Mouse (Mus musculus): ENCODE results near the gene Vmn1r169.
"Not testable (repeated sequence)": the region's sequence is repeated elsewhere in the genome, so short reads cannot be mapped to it uniquely, and the experiment has no call there.

Gene Vmn1r169

DNA sequence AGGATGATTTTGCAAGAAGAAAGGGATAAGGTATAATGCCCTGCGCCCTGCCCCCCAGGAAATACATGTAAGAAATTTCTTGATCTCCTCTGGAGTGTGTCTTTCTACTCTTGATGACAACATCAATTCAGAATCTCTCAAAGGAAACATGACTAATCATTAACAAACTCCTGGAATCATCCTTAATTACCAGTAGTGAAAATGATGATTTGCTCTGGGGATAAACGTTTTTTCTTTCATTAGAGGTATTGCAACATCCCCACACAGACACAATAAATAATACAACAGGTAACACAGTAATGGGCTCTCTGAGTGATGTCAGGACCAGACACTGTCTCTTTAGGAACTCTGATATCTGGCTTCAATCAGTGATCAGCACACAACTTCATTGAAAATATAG, at the start of gene Vmn1r169:
Vmn1r169 (plus strand) TSS at position 301 of the 400 bp plus-strand sequence.
- DNase-seq (ENCODE audit: low read depth, low spot score), result not testable (repeated sequence)

DNA sequence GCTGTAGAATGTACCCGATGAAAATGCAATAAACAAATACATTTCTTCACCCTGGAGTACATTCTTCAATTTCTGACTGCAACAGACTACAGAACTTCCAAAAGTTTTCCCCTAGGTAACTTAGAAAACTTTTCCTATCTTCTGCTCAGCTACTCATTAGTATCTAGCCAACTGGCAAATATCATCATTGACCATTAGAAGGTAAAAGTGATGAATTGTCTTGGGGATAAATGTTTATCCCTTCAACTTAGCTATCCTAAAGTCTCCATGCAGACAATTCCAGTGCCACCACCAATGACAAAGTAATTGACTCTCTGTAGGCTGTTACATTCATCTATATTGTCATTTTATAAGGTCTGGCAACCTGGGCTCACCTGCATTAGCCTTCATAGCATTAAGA, 35.9 kb upstream of the Vmn1r169 start, which contains the start of gene Vmn1r168:
Vmn1r168 (plus strand) TSS at position 301 of the 400 bp plus-strand sequence.
- DNase-seq (ENCODE audit: low read depth, low spot score), result not testable (repeated sequence)

DNA sequence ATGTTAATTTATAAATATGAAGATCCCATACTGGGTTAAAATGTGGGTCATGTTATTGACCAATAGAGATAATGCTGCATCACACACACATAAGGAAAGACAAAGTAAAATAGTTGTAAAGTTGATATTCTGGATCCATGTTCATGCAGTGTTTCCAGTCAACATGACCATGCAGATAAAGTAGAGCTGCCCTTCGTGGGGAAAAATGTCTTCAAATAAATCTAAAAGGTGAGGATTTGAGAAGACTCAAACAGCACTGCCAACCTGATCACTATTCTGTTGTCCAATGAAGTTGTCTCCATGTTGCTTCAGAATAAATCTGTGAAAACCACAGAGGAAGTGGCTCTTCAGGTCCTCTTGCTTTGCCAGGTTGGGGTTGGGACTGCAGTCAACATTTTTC, 30.5 kb downstream of the Vmn1r169 start, which contains the start of gene Vmn1r170:
Vmn1r170 (plus strand) TSS at position 301 of the 400 bp plus-strand sequence.
- not testable (repeated sequence) for DNase-seq (ENCODE audit: low read depth, low spot score)
